Mouse (Mus musculus): ENCODE data around the gene Apoc1. TPM values are rescaled to one million over a fixed set of nuclear protein-coding genes. Genes with fewer than 3 reads are reported as not detected.

The Apoc1 gene
- polyA plus RNA-seq, 1 experiment from 2014 or later = 79.6 TPM

DNA sequence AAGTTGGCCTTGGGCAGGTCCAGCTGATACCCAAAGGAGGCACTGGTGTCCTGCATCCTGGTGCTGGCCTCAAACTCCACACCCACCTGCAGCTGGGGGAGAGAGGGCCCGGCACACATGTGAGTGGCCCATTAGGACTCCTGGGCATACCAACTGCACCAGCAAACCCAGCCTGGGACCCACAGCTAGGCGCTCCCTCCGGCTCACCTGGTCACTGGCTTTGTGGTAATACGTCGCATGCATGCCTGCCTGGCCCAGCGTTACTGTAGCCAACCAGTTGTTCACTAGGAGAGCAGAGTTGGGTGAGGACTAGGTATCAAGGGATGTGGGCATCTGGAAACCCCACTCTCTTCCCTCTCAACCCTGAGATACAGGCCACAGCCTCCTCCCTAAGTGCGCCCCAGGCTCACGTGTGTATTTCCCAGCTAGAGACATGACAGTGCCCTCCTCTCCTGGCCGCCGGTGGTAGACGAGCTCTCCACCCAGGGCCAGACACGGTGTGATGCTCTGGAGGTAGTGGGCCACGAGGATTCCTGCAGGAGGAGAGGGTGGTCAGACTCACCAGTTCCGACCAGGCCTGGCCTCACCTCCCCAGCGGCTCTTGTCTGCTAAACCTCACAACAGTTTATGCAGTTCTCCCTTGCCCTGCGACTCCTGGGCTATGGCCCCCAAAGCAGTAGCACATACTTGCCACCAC, 10.5 kb upstream of the Apoc1 start:
- DNase-seq (ENCODE audit: low spot score) (no peak), ATAC-seq (ENCODE audit: low FRiP score, low TSS enrichment) (no peak)
- TF ChIP-seq CTCF (IDR thresholded peaks at IDR 0.05; ENCODE audit: low read depth) (no peak), EP300 (optimal IDR thresholded peaks at IDR 0.05) (no peak)
- Histone ChIP-seq H3K9ac (ENCODE audit: low read length) (no peak overlapping the region), H3K27ac (replicated peaks) (no peak overlapping the region), H3K9me3 (ENCODE audit: control insufficient read depth, low read length) (no peaks in the 10 kb centered on the region), H3K4me2 (replicated peaks; ENCODE audit: low read depth) (no peak overlapping the region), H3K4me3 (ENCODE audit: low read depth, low read length) (no peak overlapping the region), H3K4me1 (replicated peaks; ENCODE audit: control insufficient read depth, insufficient read depth) (peaks cover 8% of the 10 kb centered on the region), H3K27me3 (ENCODE audit: control insufficient read depth, insufficient read depth, low read length) (no peaks in the 10 kb centered on the region), H3K36me3 (ENCODE audit: control insufficient read depth, insufficient read depth, low read length) (peaks cover 5% of the 10 kb centered on the region)
- WGBS = 89% methylated on average over 16 of the region's 16 CpGs

DNA sequence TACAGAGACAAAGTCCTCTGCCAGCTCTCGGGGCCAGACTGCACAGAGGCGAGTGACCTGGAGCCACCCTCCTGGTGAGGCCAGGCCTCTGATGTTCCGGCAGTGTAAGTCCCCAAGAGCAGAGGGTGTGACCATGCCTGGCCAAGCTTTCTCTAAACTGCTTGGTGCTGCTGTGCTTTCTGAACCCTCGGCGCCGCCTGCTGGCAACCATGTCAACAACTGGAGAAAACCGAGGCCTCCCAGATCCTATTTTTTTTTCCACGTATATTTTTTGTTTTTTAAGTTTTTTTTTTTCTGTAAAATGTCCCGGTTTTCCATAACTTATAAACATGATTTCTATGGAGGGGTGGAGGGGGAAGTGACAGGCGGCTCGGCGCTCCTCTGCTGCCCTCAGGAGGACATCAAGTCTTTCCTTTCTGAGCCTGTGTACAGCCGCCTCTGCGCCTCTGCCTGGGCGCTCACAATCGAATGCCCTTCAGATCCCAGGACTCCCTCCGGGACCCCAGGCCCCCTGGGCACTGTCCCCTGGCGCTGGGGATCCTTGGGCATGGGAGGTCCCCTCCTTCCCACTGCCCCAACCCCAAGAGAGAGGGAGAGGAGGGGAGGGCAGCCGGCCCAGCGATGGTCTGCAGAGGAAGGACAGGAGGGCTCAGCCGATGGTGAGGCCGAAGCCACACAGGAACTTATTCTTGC, 8.8 kb upstream of the Apoc1 start:
- peak overlapping the region; percentile 70 for H3K27ac ChIP-seq (replicated peaks)

DNA sequence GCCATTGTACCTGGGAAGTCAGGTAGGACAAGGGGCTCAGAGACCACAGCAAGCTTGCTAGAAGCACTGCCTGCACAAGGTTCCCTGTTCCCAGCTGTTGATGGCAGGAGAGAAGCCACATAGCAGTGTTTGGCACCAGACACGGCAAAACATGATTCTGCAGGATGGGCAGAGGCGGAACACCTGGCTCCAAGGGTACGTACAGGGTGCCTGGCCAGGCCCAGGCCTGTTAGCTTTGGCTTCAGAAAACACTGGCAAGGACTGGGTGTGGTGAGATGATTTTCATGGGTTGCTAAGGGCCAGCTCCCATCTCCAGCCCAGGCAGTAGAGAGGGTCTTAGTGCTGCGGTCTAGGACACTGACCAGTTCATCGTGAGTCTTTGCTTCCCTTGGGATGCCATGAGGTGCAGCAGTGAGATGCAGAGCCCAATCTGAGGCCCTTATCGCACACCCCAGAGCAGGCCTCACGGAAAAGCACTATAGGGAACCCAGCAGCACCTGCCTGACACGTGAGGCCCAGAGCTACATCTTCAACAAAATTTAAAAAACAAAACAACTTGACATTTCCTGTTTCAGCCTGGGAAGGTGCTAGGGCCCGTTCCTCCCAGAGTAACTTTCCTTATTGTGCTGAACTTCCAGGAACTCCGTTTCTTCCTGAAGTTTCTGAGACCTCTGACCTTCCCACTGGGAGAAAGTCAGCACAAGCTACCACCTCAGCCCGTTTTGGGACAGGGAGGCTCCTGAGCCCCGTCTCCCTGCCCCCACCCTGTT, 8.0 kb upstream of the Apoc1 start:
- 43% methylated on average over 12 of the region's 12 CpGs for WGBS
- Histone ChIP-seq H3K9ac (ENCODE audit: low read length) (no peak overlapping the region; the same call in 1 of the 2 replicates), H3K4me2 (replicated peaks; ENCODE audit: low read depth) (0 out of 2 replicates have a peak overlapping the region, but pooled peaks have one; percentile 27)

More for the DNA sequence above, 8.8 kb upstream of the Apoc1 start:
- Histone ChIP-seq H3K9ac (ENCODE audit: low read length) (no peak overlapping the region; the same call in 1 of the 2 replicates), H3K9me3 (ENCODE audit: control insufficient read depth, low read length) (no peaks in the 10 kb centered on the region), H3K4me3 (ENCODE audit: low read depth, low read length) (no peak overlapping the region), H3K27me3 (ENCODE audit: control insufficient read depth, insufficient read depth, low read length) (no peaks in the 10 kb centered on the region), H3K4me1 (replicated peaks; ENCODE audit: control insufficient read depth, insufficient read depth) (peaks cover 8% of the 10 kb centered on the region), H3K36me3 (ENCODE audit: control insufficient read depth, insufficient read depth, low read length) (peaks cover 1% of the 10 kb centered on the region), H3K4me2 (replicated peaks; ENCODE audit: low read depth) (0 out of 2 replicates have a peak overlapping the region, but pooled peaks have one; percentile 27)
- TF ChIP-seq CTCF (IDR thresholded peaks at IDR 0.05; ENCODE audit: low read depth) (peak; percentile 84), EP300 (optimal IDR thresholded peaks at IDR 0.05) (no peak)
- WGBS = 34% methylated on average over 22 of the region's 22 CpGs
- DNase-seq (ENCODE audit: low spot score) (peak; percentile 84), ATAC-seq (ENCODE audit: low FRiP score, low TSS enrichment) (peak; percentile 89)

DNA sequence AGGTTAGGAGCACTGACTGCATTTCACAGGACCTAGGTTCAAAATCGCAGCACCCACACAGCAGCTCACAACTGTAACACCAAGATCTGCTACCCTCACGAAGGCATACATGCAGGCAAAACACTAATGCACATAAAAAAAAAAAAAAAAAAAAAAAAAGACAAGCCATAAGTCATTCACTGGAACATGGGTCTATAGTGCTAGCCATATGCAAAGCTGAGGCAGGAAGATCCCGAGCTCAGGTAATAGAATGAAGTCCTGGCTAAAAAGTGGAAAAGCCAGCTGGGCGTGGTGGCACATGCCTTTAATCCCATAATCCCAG, 7.3 kb upstream of the Apoc1 start:
- no peak overlapping the region for H3K9ac ChIP-seq (ENCODE audit: low read length)
- DNase-seq (ENCODE audit: low spot score) (no peak), ATAC-seq (ENCODE audit: low FRiP score, low TSS enrichment) (no peak)
- no peaks in the 10 kb centered on the region for H3K36me3 ChIP-seq (ENCODE audit: control insufficient read depth, insufficient read depth, low read length)
- H3K4me2 ChIP-seq (replicated peaks; ENCODE audit: low read depth) = no peak overlapping the region
- H3K4me3 ChIP-seq (ENCODE audit: low read depth, low read length) = no peak overlapping the region
- H3K27me3 ChIP-seq (ENCODE audit: control insufficient read depth, insufficient read depth, low read length) = no peaks in the 10 kb centered on the region
- TF ChIP-seq CTCF (IDR thresholded peaks at IDR 0.05; ENCODE audit: low read depth) = no peak
- TF ChIP-seq EP300 (optimal IDR thresholded peaks at IDR 0.05) = no peak
- H3K27ac ChIP-seq (replicated peaks) = no peak overlapping the region
- peaks cover 8% of the 10 kb centered on the region for H3K4me1 ChIP-seq (replicated peaks; ENCODE audit: control insufficient read depth, insufficient read depth)
- no peaks in the 10 kb centered on the region for H3K9me3 ChIP-seq (ENCODE audit: control insufficient read depth, low read length)
- 72% methylated on average over 4 of the region's 4 CpGs for WGBS

More for the DNA sequence above, 8.0 kb upstream of the Apoc1 start:
- TF ChIP-seq EP300 (optimal IDR thresholded peaks at IDR 0.05) (no peak), CTCF (IDR thresholded peaks at IDR 0.05; ENCODE audit: low read depth) (no peak)
- no peaks in the 10 kb centered on the region for H3K27me3 ChIP-seq (ENCODE audit: control insufficient read depth, insufficient read depth, low read length)
- no peaks in the 10 kb centered on the region for H3K36me3 ChIP-seq (ENCODE audit: control insufficient read depth, insufficient read depth, low read length)
- H3K9me3 ChIP-seq (ENCODE audit: control insufficient read depth, low read length) = no peaks in the 10 kb centered on the region
- no peak overlapping the region for H3K4me3 ChIP-seq (ENCODE audit: low read depth, low read length)
- DNase-seq (ENCODE audit: low spot score) = no peak
- peak overlapping the region; percentile 70 for H3K27ac ChIP-seq (replicated peaks)
- 0 out of 2 replicates have a peak, but pooled peaks have one; percentile 6 for ATAC-seq (ENCODE audit: low FRiP score, low TSS enrichment)
- H3K4me1 ChIP-seq (replicated peaks; ENCODE audit: control insufficient read depth, insufficient read depth) = peaks cover 8% of the 10 kb centered on the region

DNA sequence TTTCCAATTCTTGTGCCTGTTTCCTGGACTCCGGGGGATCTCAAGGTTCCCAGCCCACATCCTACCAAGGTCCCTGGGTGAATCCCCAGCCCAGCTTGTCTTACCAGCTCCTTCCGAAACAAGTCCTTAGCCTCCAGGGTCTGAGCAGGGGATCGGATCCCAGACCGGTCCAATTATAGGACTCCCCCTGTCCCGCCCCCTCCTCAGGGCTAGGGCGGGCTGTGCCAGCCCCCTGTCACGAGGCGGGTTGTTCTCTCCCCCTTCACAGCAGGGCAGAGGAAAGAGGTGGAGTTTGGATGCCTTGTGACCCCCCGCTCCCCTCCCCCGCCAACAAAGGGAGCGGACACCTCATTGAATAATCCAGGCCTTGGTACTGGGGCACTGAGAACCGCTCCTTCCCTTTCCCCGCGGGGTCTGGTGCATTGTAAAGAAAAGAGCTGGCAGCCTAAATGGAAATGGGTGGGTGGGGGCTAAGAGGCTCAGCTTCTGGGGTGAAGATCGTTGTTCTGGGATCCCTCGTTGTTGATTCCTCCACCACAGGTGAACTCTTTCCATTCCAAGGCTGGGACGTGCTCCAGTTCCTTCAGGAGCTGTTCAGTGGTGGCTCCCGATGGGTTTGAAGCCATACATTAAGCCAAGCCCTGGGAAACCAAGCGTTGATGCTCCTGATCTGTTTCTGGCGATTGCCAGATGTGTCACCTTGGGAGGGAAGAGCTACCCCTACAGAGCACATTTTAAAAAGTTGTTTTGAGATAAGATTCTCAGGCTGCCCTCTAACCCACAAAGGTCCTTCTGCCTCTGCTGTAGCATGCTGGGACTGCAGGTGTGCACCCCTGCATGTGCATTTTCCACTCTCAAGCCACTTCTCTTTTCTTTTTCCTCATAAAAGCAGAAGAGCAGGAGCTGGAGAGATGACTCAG, 6.7 kb upstream of the Apoc1 start, which contains the start of gene Apoe:
TSS of gene Apoe (minus strand) at position 282 of the 920 bp plus-strand sequence.
- H3K4me2 ChIP-seq (replicated peaks; ENCODE audit: low read depth) = peak within 1 kb of the TSS; percentile 59
- H3K4me3 ChIP-seq (ENCODE audit: low read depth, low read length) = peak within 1 kb of the TSS; percentile 37
- H3K9ac ChIP-seq (ENCODE audit: low read length) = peak within 1 kb of the TSS; percentile 51
- 0 out of 2 replicates have a peak, but pooled peaks have one; percentile 27 for ATAC-seq (ENCODE audit: low FRiP score, low TSS enrichment)
- WGBS = 7% methylated on average over 19 of the region's 20 CpGs
- no peak for TF ChIP-seq EP300 (optimal IDR thresholded peaks at IDR 0.05)
- peak; percentile 26; the same call in 1 of the 2 replicates for TF ChIP-seq CTCF (IDR thresholded peaks at IDR 0.05; ENCODE audit: low read depth)
- H3K9me3 ChIP-seq (ENCODE audit: control insufficient read depth, low read length) = no peaks in the 10 kb centered on the region
- peaks cover 8% of the 10 kb centered on the region for H3K4me1 ChIP-seq (replicated peaks; ENCODE audit: control insufficient read depth, insufficient read depth)
- H3K27me3 ChIP-seq (ENCODE audit: control insufficient read depth, insufficient read depth, low read length) = no peaks in the 10 kb centered on the region
- H3K27ac ChIP-seq (replicated peaks) = peak within 1 kb of the TSS; percentile 50
- no peaks in the 10 kb centered on the region for H3K36me3 ChIP-seq (ENCODE audit: control insufficient read depth, insufficient read depth, low read length)
- peak; percentile 46 for DNase-seq (ENCODE audit: low spot score)
